Mouse (Mus musculus) midbrain, embryonic 15.5 days (tissue): ENCODE data around the gene Mfsd5. TPM values are rescaled to one million over a fixed set of nuclear protein-coding genes. Genes with fewer than 3 reads are reported as not detected.

ENCODE experiments used
- ATAC-seq: fragments of 200-750 bp; cut with Nextera tagmentation; replicated peaks from 2 replicates; pipeline ENCODE4 v1.8.0; 2017; ENCODE audit warnings: moderate TSS enrichment
- H3K27ac ChIP-seq: fragments of 300-500 bp; sonication (generic); 2 replicates; pipeline ENCODE4 v1.5.1; 2015; ENCODE audit warnings: mild to moderate bottlenecking, inconsistent platforms
- H3K27me3 ChIP-seq: fragments of 300-500 bp; sonication (generic); replicated peaks from 2 replicates; pipeline ENCODE4 v1.6.1; 2015; ENCODE audit warnings: inconsistent platforms
- H3K36me3 ChIP-seq: fragments of 300-500 bp; sonication (generic); replicated peaks from 2 replicates; pipeline ENCODE4 v1.6.1; 2015; ENCODE audit warnings: inconsistent platforms
- H3K4me1 ChIP-seq: fragments of 300-500 bp; sonication (generic); 2 replicates; pipeline ENCODE4 v1.6.1; 2015; ENCODE audit warnings: inconsistent platforms
- H3K4me2 ChIP-seq: fragments of 300-500 bp; sonication (generic); 2 replicates; pipeline ENCODE4 v1.6.1; 2015; ENCODE audit warnings: inconsistent platforms, mild to moderate bottlenecking, moderate library complexity
- H3K4me3 ChIP-seq: fragments of 300-500 bp; sonication (generic); 2 replicates; pipeline ENCODE4 v1.5.1; 2015; ENCODE audit warnings: mild to moderate bottlenecking, inconsistent platforms
- H3K9ac ChIP-seq: fragments of 300-500 bp; sonication (generic); 2 replicates; pipeline ENCODE4 v1.6.1; 2015; ENCODE audit warnings: mild to moderate bottlenecking, inconsistent platforms
- H3K9me3 ChIP-seq: fragments of 300-500 bp; sonication (generic); 2 replicates; pipeline ENCODE4 v1.6.1; 2016; ENCODE audit warnings: inconsistent platforms
- WGBS: fragments of 180-500 bp; shearing (Covaris S2); methylation state at CpG from one replicate; pipeline ENCODE4 v1.1.7; 2015; ENCODE audit warnings: mixed read lengths; 5-methylcytosine and 5-hydroxymethylcytosine counted together
- polyA plus RNA-seq: library from polyadenylated mRNA; unstranded; fragments of >200 nt; fragmentation: Nextera tagmentation; extraction: Ambion mirVana; gene quantifications from 2 replicates; pipeline ENCODE4 v1.2.1, GENCODE M21; 2015

Gene Mfsd5
- polyA plus RNA-seq, 1 experiment from 2014 or later = 58.5 TPM

GRCm38 (mm10) chr15:102310074-102310845, 31.0 kb downstream of the Mfsd5 start:
- H3K4me2 ChIP-seq = no peak overlapping the region
- no peaks in the 10 kb centered on the region for H3K4me1 ChIP-seq
- H3K4me3 ChIP-seq = no peak overlapping the region
- H3K27ac ChIP-seq = no peak overlapping the region
- no peaks in the 10 kb centered on the region for H3K27me3 ChIP-seq
- H3K9me3 ChIP-seq = no peaks in the 10 kb centered on the region
- 92% methylated on average over 10 of the region's 10 CpGs for WGBS
- ATAC-seq = no peak
- no peaks in the 10 kb centered on the region for H3K36me3 ChIP-seq
- H3K9ac ChIP-seq = no peak overlapping the region

GRCm38 (mm10) chr15:102311489-102311888, 32.2 kb downstream of the Mfsd5 start:
- Histone ChIP-seq H3K27ac (no peak overlapping the region), H3K9me3 (no peaks in the 10 kb centered on the region), H3K36me3 (no peaks in the 10 kb centered on the region), H3K9ac (no peak overlapping the region), H3K4me3 (no peak overlapping the region), H3K27me3 (no peaks in the 10 kb centered on the region), H3K4me2 (no peak overlapping the region), H3K4me1 (no peaks in the 10 kb centered on the region)
- no peak for ATAC-seq

GRCm38 (mm10) chr15:102315292-102315691, 36.0 kb downstream of the Mfsd5 start:
- H3K4me1 ChIP-seq = no peaks in the 10 kb centered on the region
- H3K9me3 ChIP-seq = no peaks in the 10 kb centered on the region
- H3K27me3 ChIP-seq = no peaks in the 10 kb centered on the region
- WGBS = 94% methylated on average over 8 of the region's 8 CpGs
- no peak overlapping the region for H3K9ac ChIP-seq
- H3K27ac ChIP-seq = no peak overlapping the region
- H3K36me3 ChIP-seq = no peaks in the 10 kb centered on the region
- H3K4me3 ChIP-seq = no peak overlapping the region
- H3K4me2 ChIP-seq = no peak overlapping the region
- no peak for ATAC-seq

GRCm38 (mm10) chr15:102316263-102316662, 37.0 kb downstream of the Mfsd5 start:
- Histone ChIP-seq H3K36me3 (no peaks in the 10 kb centered on the region), H3K9me3 (no peaks in the 10 kb centered on the region), H3K27ac (no peak overlapping the region), H3K4me3 (no peak overlapping the region), H3K4me1 (no peaks in the 10 kb centered on the region), H3K27me3 (no peaks in the 10 kb centered on the region), H3K9ac (no peak overlapping the region), H3K4me2 (no peak overlapping the region)
- 88% methylated on average over 6 of the region's 6 CpGs for WGBS
- ATAC-seq = no peak

GRCm38 (mm10) chr15:102324654-102325473, 45.6 kb downstream of the Mfsd5 start:
- Histone ChIP-seq H3K9ac (no peak overlapping the region), H3K9me3 (no peaks in the 10 kb centered on the region), H3K36me3 (peaks cover 8% of the 10 kb centered on the region; the same call in 1 of the 2 replicates), H3K27me3 (no peaks in the 10 kb centered on the region), H3K4me2 (peak overlapping the region; percentile 76), H3K27ac (no peak overlapping the region), H3K4me1 (peaks cover 13% of the 10 kb centered on the region), H3K4me3 (no peak overlapping the region)
- WGBS = 73% methylated on average over 12 of the region's 12 CpGs
- no peak for ATAC-seq

- peaks cover 20% of the 10 kb centered on the region; the same call in 1 of the 2 replicates for H3K36me3 ChIP-seq
- H3K4me2 ChIP-seq = peak within 1 kb of the TSS; percentile 76
- H3K27me3 ChIP-seq = no peaks in the 10 kb centered on the region
- H3K27ac ChIP-seq = peak within 1 kb of the TSS; percentile 80
- peaks cover 15% of the 10 kb centered on the region for H3K4me1 ChIP-seq
- peak; percentile 95 for ATAC-seq
- H3K9ac ChIP-seq = peak within 1 kb of the TSS; percentile 90
- WGBS = under 1% methylated on average over 40 of the region's 40 CpGs
- H3K4me3 ChIP-seq = peak within 1 kb of the TSS; percentile 90
- H3K9me3 ChIP-seq = no peaks in the 10 kb centered on the region
Observed at GRCm38 (mm10) chr15:102326022-102326576, 46.8 kb downstream of the Mfsd5 start, which contains the start of gene Pfdn5. Gene Pfdn5, plus strand, starts transcription at chr15:102326116.

- Histone ChIP-seq H3K27me3 (no peaks in the 10 kb centered on the region), H3K36me3 (peaks cover 20% of the 10 kb centered on the region; the same call in 1 of the 2 replicates), H3K4me3 (peak overlapping the region; percentile 90), H3K9me3 (no peaks in the 10 kb centered on the region), H3K27ac (0 out of 2 replicates have a peak overlapping the region, but pooled peaks have one; percentile 80), H3K4me2 (peak overlapping the region; percentile 76), H3K4me1 (peaks cover 18% of the 10 kb centered on the region), H3K9ac (peak overlapping the region; percentile 90)
- WGBS = 70% methylated on average over 8 of the region's 8 CpGs
- ATAC-seq = no peak
Observed at GRCm38 (mm10) chr15:102326892-102327291, 47.6 kb downstream of the Mfsd5 start.

Other genes starting within 250 kb of the Mfsd5 start
- gene Eif4b, start 205.7 kb upstream of the Mfsd5 start, polyA plus RNA-seq = 87.0 and 89.2 TPM in 2 replicates
- 8.3 and 12.3 TPM in 2 replicates for gene Tns2, start 179.0 kb upstream of the Mfsd5 start, polyA plus RNA-seq
- gene Spryd3, start 143.2 kb upstream of the Mfsd5 start, polyA plus RNA-seq = 78.7 and 80.2 TPM in 2 replicates
- 2.6 and 4.3 TPM in 2 replicates for gene Igfbp6, start 135.1 kb upstream of the Mfsd5 start, polyA plus RNA-seq
- 0.15 TPM in 1 of 2 replicates, not detected in the other for gene Soat2, start 128.9 kb upstream of the Mfsd5 start, polyA plus RNA-seq
- 59.0 and 64.2 TPM in 2 replicates for gene Zfp740, start 76.2 kb upstream of the Mfsd5 start, polyA plus RNA-seq
- 38.0 and 39.4 TPM in 2 replicates for gene Csad, start 74.7 kb upstream of the Mfsd5 start, polyA plus RNA-seq
- 0.98 and 1.1 TPM in 2 replicates for gene Itgb7, start 47.5 kb upstream of the Mfsd5 start, polyA plus RNA-seq
- gene Rarg, start 21.9 kb upstream of the Mfsd5 start, polyA plus RNA-seq = 4.1 and 6.4 TPM in 2 replicates
- 0.10 TPM in 1 of 2 replicates, not detected in the other for gene Gm9918, start 8.9 kb upstream of the Mfsd5 start, polyA plus RNA-seq
- gene Espl1, start 16.8 kb downstream of the Mfsd5 start, polyA plus RNA-seq = 5.5 and 7.5 TPM in 2 replicates
- 450 and 466 TPM in 2 replicates for gene Pfdn5, start 46.7 kb downstream of the Mfsd5 start, polyA plus RNA-seq
- 91.8 and 103 TPM in 2 replicates for gene Myg1, start 52.3 kb downstream of the Mfsd5 start, polyA plus RNA-seq
- gene Aaas, start 71.3 kb downstream of the Mfsd5 start, polyA plus RNA-seq = 37.4 and 37.9 TPM in 2 replicates
- gene Sp7, start 87.7 kb downstream of the Mfsd5 start, polyA plus RNA-seq = 0.09 and 0.26 TPM in 2 replicates
- 3.4 and 4.1 TPM in 2 replicates for gene Sp1, start 126.7 kb downstream of the Mfsd5 start, polyA plus RNA-seq
- 0.30 and 0.34 TPM in 2 replicates for gene Amhr2, start 165.9 kb downstream of the Mfsd5 start, polyA plus RNA-seq
- 103 and 107 TPM in 2 replicates for gene Prr13, start 179.6 kb downstream of the Mfsd5 start, polyA plus RNA-seq
- 123 and 126 TPM in 2 replicates for gene Pcbp2, start 191.1 kb downstream of the Mfsd5 start, polyA plus RNA-seq
- gene Gm10337, start 224.3 kb downstream of the Mfsd5 start, polyA plus RNA-seq = 13.8 and 16.1 TPM in 2 replicates
- 62.2 and 63.6 TPM in 2 replicates for gene Map3k12, start 237.6 kb downstream of the Mfsd5 start, polyA plus RNA-seq
- gene Tarbp2, start 238.7 kb downstream of the Mfsd5 start, polyA plus RNA-seq = 104 and 108 TPM in 2 replicates
- gene Npff, start 245.5 kb downstream of the Mfsd5 start, polyA plus RNA-seq = 1.8 and 2.4 TPM in 2 replicates